In the genomic region with DNA sequence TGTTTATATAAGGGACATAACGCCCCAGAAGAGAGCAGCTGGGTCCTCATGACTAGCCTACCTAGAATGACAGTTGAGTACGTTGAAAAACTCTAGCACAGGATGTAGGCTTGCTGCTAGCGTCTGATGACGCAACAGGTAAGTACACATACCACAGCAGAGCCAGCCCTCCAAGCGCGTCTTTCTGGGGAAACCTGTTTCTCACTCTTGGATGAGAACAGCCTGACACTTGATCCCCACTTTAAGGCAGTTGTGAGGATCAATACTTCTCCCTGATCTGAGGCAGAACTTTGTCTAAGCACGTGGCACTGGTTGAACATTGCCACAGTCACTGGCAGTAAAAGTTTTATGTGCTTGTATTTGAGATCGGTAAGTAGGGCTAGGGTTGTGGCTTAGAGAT, we compare ENCODE assay signal across 13 mouse cellular contexts. TPM values are rescaled to one million over a fixed set of nuclear protein-coding genes. Genes with fewer than 3 reads are reported as not detected.
A peak's percentile ranks its signal among the peaks of the same experiment; 100 is the strongest.
DNase-seq lines count a peak whose midpoint lies in the region; ATAC-seq and TF ChIP-seq lines count a peak whose summit lies in the region.
"Had no signal": no experiment of that assay in that cellular context is flagged by ENCODE, and none has a peak within 500 bp of the region (broad histone marks: within the 10 kb centered on the region; RNA-seq: fewer than 3 reads in every experiment).

No protein-coding gene starts in this region.

- TF ChIP-seq CTCF in lung, embryonic 14.5 days (IDR thresholded peaks at IDR 0.05; ENCODE audit: low read depth): no peak

- WGBS in intestine, embryonic 15.5 days: 55% methylated on average over 8 of the region's 8 CpGs
- 67% methylated on average over 8 of the region's 8 CpGs for WGBS in lung, embryonic 14.5 days

- ATAC-seq in intestine, embryonic 15.5 days: peak; percentile 83
- ATAC-seq in lung, embryonic 14.5 days (ENCODE audit: insufficient read depth): peak; percentile 63

- H3K36me3 ChIP-seq in intestine, embryonic 15.5 days: peaks cover 16% of the 10 kb centered on the region; the same call in 1 of the 2 replicates
- peaks cover 90% of the 10 kb centered on the region for H3K36me3 ChIP-seq in lung, embryonic 14.5 days (ENCODE audit: insufficient read depth)
- H3K36me3 ChIP-seq in splenic B cell, adult 2 months (ENCODE audit: control insufficient read depth, insufficient read depth, low read length, poor library complexity, severe bottlenecking): peaks cover 29% of the 10 kb centered on the region

- H3K27ac ChIP-seq in intestine, embryonic 15.5 days: no peak overlapping the region; the same call in 1 of the 2 replicates
- H3K27ac ChIP-seq in lung, embryonic 14.5 days (ENCODE audit: low read depth): no peak overlapping the region
- H3K27ac ChIP-seq: hindbrain, embryonic 15.5 days; neural tube, embryonic 13.5 days had no signal

- H3K27me3 ChIP-seq in intestine, embryonic 15.5 days (replicated peaks): no peaks in the 10 kb centered on the region
- no peaks in the 10 kb centered on the region for H3K27me3 ChIP-seq in lung, embryonic 14.5 days (ENCODE audit: insufficient read depth, low read length)
- no peaks in the 10 kb centered on the region for H3K27me3 ChIP-seq in splenic B cell, adult 2 months (ENCODE audit: control insufficient read depth, insufficient read depth, low read length, poor library complexity, severe bottlenecking)
- H3K27me3 ChIP-seq: hindbrain, embryonic 15.5 days; megakaryocyte, embryonic 14.5 days; neural tube, embryonic 13.5 days had no signal

- no peaks in the 10 kb centered on the region for H3K9me3 ChIP-seq in intestine, embryonic 15.5 days
- no peaks in the 10 kb centered on the region for H3K9me3 ChIP-seq in lung, embryonic 14.5 days (ENCODE audit: low read depth, low read length)
- H3K9me3 ChIP-seq: hindbrain, embryonic 15.5 days; megakaryocyte, embryonic 14.5 days; neural tube, embryonic 13.5 days had no signal

- no peak overlapping the region for H3K4me3 ChIP-seq in intestine, embryonic 15.5 days (replicated peaks)
- no peak overlapping the region for H3K4me3 ChIP-seq in lung, embryonic 14.5 days (ENCODE audit: low read depth, low read length)
- H3K4me3 ChIP-seq: hindbrain, embryonic 15.5 days; megakaryocyte, embryonic 14.5 days; neural tube, embryonic 13.5 days had no signal

- H3K4me1 ChIP-seq in intestine, embryonic 15.5 days (replicated peaks): peaks cover 9% of the 10 kb centered on the region; the same call in 1 of the 2 replicates
- H3K4me1 ChIP-seq in lung, embryonic 14.5 days (ENCODE audit: insufficient read depth): no peaks in the 10 kb centered on the region
- H3K4me1 ChIP-seq: hindbrain, embryonic 15.5 days; neural tube, embryonic 13.5 days had no signal

- DNase-seq in T-cell, adult 2 months (ENCODE audit: low spot score): peak; percentile 62
- peak; percentile 53 for DNase-seq in lung, embryonic 14.5 days
- peak; percentile 42 for DNase-seq in splenic B cell, adult 2 months (ENCODE audit: low read depth, low spot score)
- DNase-seq in cerebellum, adult 9-10 months: no peak
- DNase-seq in heart, postnatal 4 days: no peak
- no peak for DNase-seq in spleen, adult 12 weeks (ENCODE audit: low spot score)
- DNase-seq: cerebellum, adult 9-11 months; layer of hippocampus, adult 9-11 months; thymus, adult 18-20 months had no signal

- no peak overlapping the region for H3K9ac ChIP-seq in intestine, embryonic 15.5 days
- H3K9ac ChIP-seq in lung, embryonic 14.5 days: no peak overlapping the region
- H3K9ac ChIP-seq: hindbrain, embryonic 15.5 days; neural tube, embryonic 13.5 days had no signal

- H3K4me2 ChIP-seq in intestine, embryonic 15.5 days (replicated peaks): no peak overlapping the region
- no peak overlapping the region for H3K4me2 ChIP-seq in lung, embryonic 14.5 days
- H3K4me2 ChIP-seq: hindbrain, embryonic 15.5 days; neural tube, embryonic 13.5 days had no signal

RNA-seq across cellular contexts. Expression of gene Ttpal, which starts 18.3 kb away (rescaled TPM):
- polyA plus RNA-seq in intestine, embryonic 15.5 days (2015; fragmentation: Nextera tagmentation; extraction: Ambion mirVana): 25.7 and 26.5 TPM in 2 replicates
- 37.3 and 41.1 TPM in 2 replicates for polyA plus RNA-seq in lung, embryonic 14.5 days (2014; fragmentation: Nextera tagmentation; extraction: Ambion mirVana)
- 10 to 100 TPM; 13.1 to 14.0 TPM for total RNA-seq in heart, postnatal 4 days (2021)

RNA-seq across cellular contexts. Expression of gene Serinc3, which starts 24.5 kb away (rescaled TPM):
- polyA plus RNA-seq in intestine, embryonic 15.5 days (2015; fragmentation: Nextera tagmentation; extraction: Ambion mirVana): 45.3 and 47.1 TPM in 2 replicates
- polyA plus RNA-seq in lung, embryonic 14.5 days (2014; fragmentation: Nextera tagmentation; extraction: Ambion mirVana): 56.2 and 62.5 TPM in 2 replicates
- 100 to 1,000 TPM; 239 to 253 TPM for total RNA-seq in heart, postnatal 4 days (2021)

RNA-seq across cellular contexts. Expression of gene Pkig, which starts 37.7 kb away (rescaled TPM):
- polyA plus RNA-seq in intestine, embryonic 15.5 days (2015; fragmentation: Nextera tagmentation; extraction: Ambion mirVana): 113 and 122 TPM in 2 replicates
- 143 and 145 TPM in 2 replicates for polyA plus RNA-seq in lung, embryonic 14.5 days (2014; fragmentation: Nextera tagmentation; extraction: Ambion mirVana)
- 100 to 1,000 TPM; 204 to 207 TPM for total RNA-seq in heart, postnatal 4 days (2021)

Comparison
In these comparisons a context has a peak if more than half of its experiments do, and no peak if none do; other contexts are left out.
1. DNase-seq: peak in T-cell, adult 2 months (single experiment), lung, embryonic 14.5 days (single experiment) and splenic B cell, adult 2 months (single experiment); none in cerebellum, adult 9-10 months (single experiment), heart, postnatal 4 days (single experiment) and spleen, adult 12 weeks (single experiment).